Mouse (Mus musculus): ENCODE measurements around the gene Gucy2d.

Gene Gucy2d

DNA sequence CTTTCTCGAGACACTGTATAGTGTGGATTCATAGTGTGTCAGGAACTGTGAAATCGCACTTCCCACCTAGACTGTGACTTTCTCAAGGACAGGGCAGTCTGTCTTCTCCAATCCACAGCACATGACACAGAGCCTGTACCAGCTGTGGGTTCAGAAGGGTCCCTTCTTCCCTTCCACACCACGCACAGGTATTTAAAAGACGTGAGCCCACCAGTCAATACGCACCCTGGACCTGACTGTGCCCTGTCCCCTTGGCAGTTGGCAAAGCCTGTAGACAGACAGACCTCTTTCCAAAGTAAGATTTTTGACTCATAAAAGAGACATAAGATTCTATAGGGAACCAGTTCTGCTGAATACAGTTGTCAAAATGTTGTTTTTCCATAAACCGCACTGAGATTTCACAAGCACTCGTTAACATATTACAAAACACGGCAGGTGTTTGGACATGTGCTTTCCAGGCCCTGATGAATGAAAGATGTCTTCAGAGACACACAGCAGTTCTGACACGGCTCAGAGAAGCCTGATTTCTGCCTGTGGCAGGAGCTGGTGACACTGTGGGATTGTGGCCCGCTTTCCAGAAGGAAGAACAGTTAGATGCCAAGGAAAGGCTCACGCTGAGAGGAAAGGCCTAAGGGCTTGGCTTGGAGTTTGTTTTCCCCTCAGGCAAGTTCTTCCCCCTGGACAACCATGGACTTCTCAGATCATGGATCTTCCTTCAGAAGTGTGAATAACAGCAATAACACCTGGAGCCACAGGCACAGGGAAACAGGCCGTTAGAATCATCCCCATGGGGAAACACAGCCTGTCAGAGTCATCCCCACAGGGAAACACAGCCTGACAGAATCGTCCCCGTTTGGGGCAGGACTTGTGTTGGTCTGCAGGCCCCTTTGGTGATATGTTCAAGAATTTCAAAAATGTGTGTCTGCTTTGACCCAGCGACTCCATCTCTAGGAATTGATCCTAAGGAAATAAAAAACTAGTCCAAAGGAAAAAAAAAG, 71.0 kb downstream of the Gucy2d start:
- in situ Hi-C loops (cut with MboI, MseI): no loop called here

DNA sequence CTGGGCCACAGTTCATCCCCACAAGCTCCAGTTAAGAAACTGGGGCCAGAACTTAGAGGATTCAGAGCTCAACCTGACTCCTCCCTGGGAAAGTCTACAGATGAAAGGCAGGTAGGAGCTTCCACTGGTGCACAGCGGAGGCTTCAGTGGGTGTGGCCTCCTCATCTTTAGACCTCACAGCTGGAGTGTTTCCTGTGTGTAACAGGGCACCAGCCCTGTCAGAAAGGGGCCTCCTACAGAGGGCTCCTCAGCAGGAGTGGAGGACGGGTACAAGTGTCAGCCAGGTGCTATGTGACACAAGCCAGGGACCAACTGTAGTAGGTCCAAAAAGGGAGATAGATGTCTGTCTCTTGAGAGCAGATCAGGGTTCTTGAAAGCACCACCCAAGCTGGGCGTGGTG, 73.0 kb downstream of the Gucy2d start:
- in situ Hi-C loops (cut with MboI, MseI): no loop called here

DNA sequence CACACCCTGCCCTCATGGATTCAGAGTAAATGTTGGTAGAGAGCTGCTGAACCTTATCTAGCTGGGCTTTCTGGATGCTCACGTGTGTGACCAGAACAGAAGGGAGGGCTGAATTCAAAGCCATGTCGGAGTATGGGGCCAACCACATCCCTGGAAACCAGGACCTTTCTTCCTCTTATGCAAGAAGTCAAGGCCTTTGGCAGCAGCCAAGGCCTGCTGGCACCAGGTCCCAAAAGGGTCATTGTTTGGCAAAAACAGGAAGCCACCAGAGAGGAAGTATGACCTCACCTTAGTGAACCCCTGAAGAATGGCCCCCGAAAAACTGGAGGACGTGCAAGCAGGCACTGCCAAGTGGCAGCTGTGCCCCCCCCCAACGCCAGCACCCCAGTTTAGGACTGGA, 82.4 kb downstream of the Gucy2d start:
- in situ Hi-C loops (cut with MboI, MseI): no loop called here

DNA sequence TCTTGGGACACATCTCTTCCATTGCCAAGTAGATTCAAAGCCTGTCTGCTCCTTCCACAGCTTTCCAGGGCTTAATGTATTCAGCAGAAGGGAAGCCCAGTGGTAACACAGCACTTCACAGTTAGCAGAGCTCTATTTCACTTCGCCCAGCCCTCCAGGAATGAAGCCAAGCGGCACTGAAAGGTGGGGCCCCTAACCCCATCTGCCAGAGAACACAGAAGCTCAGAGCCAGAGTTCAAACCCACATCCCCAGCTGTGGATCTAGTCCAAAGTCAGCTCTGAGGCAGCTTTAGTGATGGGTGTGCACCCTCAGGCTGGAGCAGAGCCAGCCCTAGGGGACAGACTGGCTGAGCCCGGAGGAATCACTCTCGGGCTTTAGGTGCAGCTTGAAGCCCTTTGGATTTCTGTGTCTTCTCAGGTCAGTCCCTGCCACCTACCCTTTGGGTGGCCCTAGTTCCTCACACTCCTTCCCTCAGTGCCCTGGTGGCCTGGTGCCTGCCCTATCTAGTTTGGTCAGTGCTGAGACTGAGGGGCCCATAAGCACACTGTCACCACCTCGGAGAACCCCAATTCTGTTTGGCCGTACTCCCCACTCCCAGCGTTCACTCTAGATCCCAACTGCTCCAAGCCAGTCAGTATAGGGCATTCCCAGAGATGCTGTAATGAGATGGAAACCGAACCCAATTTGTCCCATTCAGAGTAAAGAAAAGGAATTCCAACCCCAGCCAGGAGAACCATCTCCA, 83.0 kb downstream of the Gucy2d start:
- in situ Hi-C loops (cut with MboI, MseI): no loop called here

DNA sequence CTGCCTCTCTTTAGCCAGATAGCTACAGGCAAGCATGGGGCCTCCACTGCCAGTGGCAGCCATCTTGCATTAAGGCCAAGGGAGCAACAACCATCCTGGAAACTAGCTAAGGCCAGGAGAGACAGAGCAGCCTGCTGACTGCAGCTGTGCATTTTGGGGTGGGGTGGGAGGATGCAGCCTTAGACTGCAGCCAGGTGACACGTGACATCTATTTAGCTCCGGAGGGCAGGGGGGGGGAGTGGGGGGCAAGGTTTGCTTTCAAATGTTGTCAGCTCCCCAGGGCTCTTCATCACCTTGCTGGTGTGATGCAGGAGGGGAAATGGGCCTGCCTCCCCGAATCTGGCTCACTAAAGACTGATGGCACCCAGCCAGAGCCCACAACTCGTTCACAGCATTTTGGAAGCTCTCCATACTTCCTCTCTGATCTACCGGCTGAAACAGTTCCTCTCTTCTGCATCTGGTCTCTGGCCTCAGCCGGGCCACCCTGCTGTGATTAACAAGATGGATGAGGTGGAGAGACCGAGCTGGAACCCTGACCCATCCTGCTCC, 83.7 kb downstream of the Gucy2d start:
- in situ Hi-C loops (cut with MboI, MseI): no loop called here

DNA sequence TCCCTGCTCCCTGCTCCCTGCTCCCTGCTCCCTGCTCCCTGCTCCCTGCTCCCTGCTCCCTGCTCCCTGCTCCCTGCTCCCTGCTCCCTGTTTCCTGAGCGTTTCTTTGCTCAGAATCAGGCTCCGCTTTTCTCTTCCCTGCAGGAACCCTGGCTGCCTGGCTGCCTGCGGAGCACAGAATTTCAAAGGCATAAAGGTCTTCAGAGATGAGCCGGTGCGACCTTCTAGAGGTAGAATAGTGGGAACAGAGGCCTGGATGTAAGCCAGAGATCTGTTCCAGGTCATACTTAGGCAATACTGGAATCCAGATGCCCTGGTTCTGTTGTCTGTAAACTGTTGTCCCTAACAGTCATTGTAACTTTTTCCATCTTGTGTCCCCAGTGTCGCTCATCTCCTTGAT, 84.2 kb downstream of the Gucy2d start:
- in situ Hi-C loops (cut with MboI, MseI): no loop called here

DNA sequence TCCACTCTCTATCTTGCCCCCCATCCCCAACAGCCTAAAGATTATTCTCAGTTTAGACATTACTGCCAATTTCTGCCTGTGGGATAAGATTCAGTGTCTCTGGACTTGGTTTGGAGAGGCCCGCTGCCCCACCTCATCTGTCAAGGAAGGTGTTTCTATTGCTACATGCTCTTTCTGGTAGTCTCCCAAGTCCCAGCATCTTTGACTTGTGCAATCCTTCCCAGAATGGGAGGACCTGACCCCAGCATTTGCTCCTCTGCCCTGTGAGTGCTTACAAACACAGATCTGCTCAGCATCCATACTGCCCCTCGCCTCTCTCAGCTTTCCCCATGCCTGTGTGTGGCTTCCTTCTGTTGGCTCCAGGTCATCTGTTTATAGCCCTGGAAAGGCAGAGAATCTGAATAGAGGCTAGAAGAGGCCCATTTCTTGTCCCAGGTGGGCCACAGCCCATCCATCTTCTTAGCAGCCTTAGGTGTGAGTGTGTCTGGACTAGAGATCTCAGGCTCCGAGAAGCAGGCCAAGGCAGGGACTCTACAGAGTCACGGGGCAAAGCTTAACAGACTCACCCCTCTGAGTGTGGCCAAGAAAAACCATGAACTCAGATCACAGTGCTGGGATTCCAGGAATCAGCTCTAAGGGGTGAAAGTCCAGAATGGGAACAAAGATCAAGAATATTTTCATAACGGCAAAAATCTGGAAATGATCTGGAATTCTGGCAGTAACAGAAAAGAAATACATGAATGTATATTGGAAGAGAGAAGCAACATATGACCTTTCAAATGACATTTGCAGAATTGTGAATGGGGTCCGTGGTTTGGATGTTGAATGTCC, 84.9 kb downstream of the Gucy2d start:
- in situ Hi-C loops (cut with MboI, MseI): loop anchor here in 1 of 2 experiments (25.0 kb wide), 1 partner anchor 1088 kb away; no protein-coding TSS in a partner anchor
